Mouse (Mus musculus) large intestine, adult 2 months (tissue): ENCODE results near the gene Usp24. TPM values are rescaled to one million over a fixed set of nuclear protein-coding genes. Genes with fewer than 3 reads are reported as not detected.

Source experiments
- DNase-seq: peaks from one replicate; pipeline ENCODE4 v3.0.0-alpha.2; 2012; ENCODE audit warnings: low read depth, low spot score
- WGBS: fragments of 180-500 bp; shearing (Covaris S2); methylation state at CpG from one replicate; pipeline ENCODE4 v1.1.7; 2018; 5-methylcytosine and 5-hydroxymethylcytosine counted together
- polyA plus RNA-seq: library from polyadenylated mRNA; depleted of rRNA; stranded (reverse); fragments of >200 nt; gene quantifications from 2 replicates; pipeline ENCODE4 v1.2.3, GENCODE M21; 2012

The Usp24 gene
- polyA plus RNA-seq, 1 experiment = 5.6 TPM

DNA sequence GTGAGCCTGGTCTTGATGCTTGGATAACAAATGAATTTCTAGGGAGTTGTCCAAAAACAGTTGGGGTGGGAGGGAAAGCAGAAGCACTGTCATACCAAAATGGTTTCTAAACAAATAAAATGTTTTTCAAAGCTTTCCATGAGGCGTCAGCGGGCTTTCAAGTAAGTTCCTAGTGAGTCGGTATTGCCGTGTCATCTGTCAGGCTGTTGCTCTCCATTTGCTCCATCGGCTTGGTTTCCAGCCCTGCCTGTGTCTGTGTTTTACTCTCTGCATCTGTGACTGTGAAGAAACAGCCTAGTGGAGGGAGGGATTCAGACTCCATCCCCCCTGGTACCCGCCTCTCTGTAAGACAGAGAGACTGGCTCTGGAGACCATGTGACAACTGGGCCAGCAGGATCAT, 103.8 kb downstream of the Usp24 start:
- DNase-seq = no peak
- WGBS = 90% methylated on average over 6 of the region's 6 CpGs

DNA sequence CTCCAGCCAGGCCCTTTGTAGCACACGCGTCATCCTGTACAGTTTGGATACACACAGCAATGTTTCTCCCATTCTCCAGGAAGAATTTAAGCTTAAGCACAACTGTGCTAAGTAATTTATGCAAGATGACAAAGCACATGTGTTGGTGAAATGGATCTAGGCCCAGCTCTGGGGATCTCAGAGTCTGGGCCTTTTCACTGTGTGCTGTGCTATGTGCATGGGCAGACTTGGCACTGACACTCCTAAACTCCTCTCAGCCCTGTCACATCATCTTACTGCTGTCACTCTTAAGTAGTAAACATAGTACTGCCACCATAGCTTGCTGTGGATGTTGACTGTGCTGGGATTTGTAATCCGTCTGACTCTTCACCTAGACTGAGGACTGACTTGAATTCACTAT, 106.6 kb downstream of the Usp24 start:
- DNase-seq = no peak
- 93% methylated on average over 3 of the region's 3 CpGs for WGBS

DNA sequence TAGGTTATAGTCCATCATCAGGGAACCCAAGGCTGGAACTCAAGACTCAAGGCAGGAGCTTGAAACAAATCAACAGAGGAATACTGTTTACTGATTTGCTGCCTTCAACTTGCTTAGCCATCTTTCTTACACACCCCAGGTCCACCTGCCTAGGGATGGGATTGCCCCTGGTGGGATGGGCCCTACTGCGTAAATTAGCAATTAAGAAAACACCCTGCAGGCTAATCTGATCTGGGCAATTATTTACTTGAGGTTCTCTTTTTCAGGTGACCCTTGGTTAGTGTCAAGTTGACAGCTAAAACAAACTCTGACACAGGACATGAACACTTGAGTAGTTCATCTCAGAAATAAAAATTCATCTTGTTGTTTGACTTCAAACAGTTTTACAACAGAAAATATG, 108.5 kb downstream of the Usp24 start:
- 95% methylated on average over 1 of the region's 1 CpGs for WGBS

DNA sequence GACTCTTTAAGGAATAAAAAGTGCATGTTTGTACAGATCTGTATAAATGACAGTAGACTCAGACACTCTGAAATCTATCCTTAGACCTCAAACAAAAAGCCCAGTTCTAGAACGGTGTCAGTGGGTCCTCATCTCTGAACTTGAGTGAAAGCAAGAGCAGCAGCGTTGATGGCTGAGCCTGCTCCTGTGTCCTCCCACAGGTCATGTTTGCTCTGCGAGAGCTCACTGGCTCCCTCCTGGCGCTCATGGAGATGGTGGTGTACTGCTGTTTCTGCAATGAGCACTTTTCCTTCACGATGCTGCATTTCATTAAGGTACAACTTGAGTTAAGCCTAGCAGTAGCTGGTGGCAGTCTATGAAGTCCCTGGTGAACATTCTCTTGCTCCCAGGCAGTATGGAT, 110.3 kb downstream of the Usp24 start:
- no peak for DNase-seq
- 81% methylated on average over 5 of the region's 5 CpGs for WGBS

More for the DNA sequence above, 108.5 kb downstream of the Usp24 start:
- DNase-seq = no peak

DNA sequence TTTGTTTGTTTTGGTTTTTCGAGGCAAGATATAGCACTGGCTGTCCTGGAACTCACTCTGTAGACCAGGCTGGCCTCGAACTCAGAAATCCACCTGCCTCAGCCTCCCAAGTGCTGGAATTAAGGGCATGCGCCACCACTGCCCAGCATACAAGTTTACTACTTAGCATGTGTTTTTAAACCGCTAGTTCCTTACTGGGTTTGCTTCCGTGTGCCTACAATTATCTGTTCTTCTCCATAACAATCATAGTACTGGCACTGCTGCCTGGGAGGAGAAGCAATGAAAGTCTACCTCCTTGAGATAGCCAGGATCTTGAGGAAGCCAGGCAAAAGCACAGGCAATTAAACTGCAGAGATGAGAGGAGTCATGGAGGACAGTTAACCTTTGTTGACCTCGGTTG, 112.6 kb downstream of the Usp24 start:
- DNase-seq = no peak
- WGBS = 91% methylated on average over 6 of the region's 6 CpGs

DNA sequence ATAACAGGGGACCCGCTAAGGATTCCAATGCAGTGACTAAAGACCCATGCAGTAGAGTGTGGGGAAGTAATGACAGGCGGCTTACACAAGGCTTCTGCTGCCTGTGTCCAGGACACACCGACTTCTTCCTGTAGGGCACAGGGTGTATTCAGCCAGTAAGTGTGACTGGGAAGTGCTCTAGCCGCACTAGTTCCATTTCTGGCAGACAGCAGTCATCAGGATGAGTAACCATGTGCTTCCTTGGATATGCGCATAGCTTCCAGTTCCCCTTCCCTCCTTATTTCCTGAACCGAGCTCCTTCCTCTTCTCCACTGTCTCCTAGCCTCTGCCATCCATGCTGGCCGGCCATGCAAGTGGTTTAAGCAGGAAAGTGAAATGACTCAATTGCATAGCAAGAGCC, 113.1 kb downstream of the Usp24 start:
- DNase-seq = no peak

DNA sequence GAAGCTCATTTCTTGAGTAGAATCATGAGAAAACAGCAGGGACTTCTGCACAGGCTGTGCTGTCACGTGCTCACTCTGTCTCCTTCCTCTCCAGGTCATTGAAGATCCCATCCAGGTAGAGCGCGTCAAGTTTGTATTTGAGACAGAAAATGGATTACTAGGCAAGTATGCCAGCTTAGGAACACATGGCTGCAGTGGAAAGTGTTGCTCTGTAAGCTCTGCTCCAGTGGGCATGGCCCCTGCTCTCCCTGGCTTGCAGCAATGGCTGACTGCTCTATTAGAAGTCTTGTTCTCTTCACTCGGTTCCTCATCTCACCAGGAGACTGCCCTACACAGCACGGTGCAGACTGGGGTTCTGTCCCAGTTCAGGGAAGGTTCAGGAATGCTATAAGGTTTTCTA, 114.4 kb downstream of the Usp24 start:
- 95% methylated on average over 5 of the region's 5 CpGs for WGBS
- no peak for DNase-seq

More for the DNA sequence above, 113.1 kb downstream of the Usp24 start:
- WGBS = 89% methylated on average over 7 of the region's 7 CpGs

DNA sequence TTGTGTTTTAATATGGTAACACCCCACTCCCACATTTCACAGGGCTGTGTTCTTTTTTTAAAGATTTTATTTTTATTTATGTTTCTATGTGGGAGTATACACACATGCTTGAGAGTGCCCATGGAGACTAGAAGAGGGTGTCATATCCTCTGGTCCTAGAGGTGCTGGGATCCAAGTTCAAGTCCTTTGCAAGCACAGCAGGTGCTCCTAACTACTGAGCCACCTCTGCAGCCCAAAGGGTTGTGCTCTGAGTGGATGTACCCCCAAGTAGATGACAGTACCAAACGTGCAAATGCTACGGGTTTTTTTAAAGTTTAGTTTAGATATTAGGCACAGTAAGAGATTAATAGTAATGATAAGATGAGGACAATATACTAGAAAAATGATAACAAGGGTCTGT, 119.4 kb downstream of the Usp24 start:
- DNase-seq = no peak
- 91% methylated on average over 2 of the region's 2 CpGs for WGBS

DNA sequence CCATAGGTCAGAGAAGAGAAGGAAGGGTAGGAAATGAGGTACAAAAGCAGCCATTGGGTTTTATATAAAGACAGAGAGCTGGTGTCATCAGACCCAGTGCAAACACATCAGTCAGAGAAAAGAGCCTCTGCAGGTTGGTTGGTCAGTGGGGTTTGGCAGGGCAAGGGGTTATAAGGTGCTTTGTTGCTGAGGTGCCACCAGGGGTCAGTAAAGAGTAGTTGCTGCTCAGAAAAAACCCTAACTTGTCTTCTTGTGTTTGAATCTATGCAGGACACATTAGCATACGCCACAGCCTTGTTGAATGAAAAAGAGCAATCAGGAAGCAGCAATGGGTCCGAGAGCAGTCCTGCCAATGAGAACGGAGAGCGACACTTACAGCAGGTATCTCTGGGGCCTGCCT, 120.5 kb downstream of the Usp24 start:
- WGBS = 64% methylated on average over 4 of the region's 4 CpGs
- DNase-seq = peak; percentile 6

DNA sequence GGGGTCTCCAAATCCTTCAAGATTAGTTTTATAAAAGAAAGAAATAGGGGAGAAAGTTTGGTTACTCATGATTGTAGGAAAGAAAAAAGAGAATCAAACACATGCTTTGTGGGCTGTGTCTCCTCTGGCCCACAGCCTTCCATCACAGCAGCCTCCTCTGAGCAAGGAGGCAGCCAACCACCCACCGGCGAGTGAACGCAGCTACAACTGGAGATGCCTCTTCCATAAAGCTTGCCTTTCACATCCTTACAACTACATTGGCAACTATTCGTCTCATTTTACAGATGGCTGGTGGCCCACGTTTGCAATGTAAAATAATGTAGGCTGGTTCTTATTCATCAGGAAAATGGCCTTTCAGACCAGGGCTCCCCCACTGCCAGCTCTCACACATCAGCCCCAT, 121.2 kb downstream of the Usp24 start:
- DNase-seq = no peak
- WGBS = 93% methylated on average over 5 of the region's 5 CpGs

DNA sequence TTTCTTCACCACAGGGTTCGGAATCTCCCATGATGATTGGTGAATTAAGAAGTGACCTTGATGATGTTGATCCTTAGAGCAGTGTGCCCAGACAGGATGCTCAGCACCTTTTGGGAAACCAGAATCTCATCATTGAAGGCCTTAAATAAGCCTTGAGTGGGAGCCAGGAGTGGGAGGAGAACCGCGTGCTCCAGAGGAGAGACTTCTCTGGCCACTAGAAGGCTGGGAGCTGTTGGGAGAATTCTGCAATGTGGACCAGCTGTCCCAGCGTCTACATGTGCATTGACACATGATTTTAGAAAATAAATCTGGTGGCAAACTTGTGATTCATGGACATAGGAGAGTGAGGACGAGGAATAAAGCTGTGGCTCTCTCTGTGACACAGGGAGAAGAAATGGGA, 122.8 kb downstream of the Usp24 start:
- no peak for DNase-seq
- WGBS = 83% methylated on average over 5 of the region's 5 CpGs

DNA sequence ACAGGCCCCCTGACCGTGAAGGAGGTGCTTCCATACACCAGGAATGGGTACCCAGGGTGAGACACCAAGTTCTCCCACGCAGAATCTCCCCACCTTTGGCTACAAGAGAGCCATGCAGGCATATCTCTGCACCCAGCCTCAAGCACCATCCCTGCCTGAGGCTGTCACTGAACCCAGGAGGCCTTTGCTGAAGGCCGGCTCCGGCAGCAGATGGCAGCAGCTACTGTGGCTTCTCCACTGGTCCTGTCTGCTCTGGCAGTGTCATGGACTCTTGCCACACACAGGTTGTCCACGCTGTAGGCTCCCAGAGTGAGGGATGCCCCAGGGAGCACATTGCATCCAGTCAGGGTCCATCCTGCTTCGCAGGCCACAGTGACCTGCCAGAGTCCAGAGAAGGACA, 127.2 kb downstream of the Usp24 start:
- 80% methylated on average over 6 of the region's 6 CpGs for WGBS
- no peak for DNase-seq

DNA sequence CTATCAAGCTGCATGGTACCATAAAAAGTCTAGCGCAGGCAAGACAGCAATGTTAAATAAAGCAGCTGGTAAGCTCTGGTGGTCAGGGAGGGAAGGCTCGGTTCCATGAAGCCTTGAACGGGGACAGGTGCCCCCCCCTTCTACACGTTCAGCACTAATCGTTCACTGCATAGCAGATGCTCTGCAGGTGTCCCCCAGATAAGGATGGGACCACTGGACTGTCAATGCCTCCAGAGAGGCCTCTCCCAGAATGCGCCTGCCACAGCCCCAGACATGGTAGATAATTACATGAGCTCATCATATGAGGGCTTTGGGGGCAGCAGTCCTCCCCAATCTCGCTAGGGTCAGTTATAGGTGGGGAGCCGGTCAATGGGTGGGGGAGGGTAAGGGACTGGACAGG, 133.3 kb downstream of the Usp24 start:
- DNase-seq = no peak
- WGBS = 88% methylated on average over 8 of the region's 8 CpGs

DNA sequence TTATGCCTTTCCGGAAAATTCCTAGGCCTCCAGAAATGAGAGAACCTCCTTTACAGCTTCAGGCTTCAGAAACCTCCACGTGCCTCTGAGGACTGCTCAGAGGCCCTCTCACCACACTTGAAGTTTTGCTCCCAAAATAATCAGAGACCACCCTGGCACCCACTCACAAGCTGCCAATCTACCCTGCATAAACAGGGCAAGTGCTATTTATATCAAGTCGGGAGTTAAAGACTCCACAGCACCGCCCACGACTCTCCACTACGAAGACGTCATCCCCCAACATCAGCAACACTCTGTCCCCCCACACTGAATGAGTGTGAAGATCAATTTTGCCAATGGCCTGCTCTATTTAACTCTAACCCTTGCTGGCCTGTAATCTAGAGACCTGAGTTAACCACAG, 136.4 kb downstream of the Usp24 start:
- no peak for DNase-seq
- 79% methylated on average over 7 of the region's 7 CpGs for WGBS

DNA sequence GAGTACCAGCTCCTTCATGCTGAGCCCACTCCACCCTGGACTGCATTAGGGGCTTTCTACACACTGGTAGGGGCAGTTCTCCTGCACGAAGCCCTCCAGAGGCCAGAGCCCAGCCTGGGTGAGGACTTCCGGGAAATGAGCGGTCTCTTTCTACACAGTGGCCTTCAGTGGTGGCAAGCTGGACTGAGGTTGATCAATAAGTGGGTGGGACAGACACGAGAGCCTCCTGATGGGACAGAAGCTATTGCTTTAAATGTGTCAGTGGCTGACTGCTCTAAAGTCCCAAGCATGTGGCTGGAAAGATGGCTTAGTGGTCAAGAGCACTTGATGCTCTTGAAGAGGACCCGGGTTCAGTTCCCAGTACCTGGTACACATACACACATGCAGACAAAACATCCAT, 137.1 kb downstream of the Usp24 start:
- no peak for DNase-seq
- 85% methylated on average over 5 of the region's 5 CpGs for WGBS

DNA sequence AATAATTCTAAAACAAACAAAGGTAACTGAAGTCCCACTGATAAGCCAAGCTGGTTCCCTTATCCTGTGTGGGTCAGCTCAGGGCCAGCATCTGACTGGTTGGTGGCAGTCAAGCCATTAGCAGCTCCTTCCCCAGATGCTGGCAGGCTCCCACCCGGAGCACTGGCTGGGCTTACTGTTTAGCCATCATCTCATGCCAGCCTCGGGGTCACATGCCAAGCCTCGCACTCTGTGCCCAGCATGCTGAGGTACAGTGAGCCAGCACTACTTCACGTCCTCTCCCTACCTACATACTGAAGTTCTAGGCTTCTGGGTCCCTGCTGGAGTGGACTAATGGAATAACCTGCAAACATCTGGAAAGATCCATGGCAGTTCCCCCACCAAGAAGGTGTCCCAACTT, 137.5 kb downstream of the Usp24 start:
- DNase-seq = no peak
- WGBS = 82% methylated on average over 4 of the region's 4 CpGs

DNA sequence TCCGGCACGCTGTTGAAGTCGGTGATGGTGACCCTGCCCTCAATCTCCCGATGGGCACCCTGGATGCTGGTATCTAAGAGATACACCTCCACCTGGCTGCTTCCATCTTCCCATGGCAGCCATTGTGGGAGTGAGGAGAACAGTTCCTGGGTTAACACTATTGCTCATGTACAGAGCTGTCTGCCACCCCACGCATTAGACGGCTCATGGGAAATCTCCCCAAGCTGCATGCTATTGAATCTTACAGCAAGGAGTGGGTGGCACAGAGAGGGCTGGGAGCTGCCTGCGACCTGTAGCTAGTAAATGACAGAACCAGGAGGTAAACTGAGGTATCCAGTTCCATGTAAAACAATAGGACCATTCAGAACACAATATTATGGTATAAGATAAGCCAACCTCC, 138.5 kb downstream of the Usp24 start:
- DNase-seq = no peak
- WGBS = 95% methylated on average over 7 of the region's 7 CpGs

DNA sequence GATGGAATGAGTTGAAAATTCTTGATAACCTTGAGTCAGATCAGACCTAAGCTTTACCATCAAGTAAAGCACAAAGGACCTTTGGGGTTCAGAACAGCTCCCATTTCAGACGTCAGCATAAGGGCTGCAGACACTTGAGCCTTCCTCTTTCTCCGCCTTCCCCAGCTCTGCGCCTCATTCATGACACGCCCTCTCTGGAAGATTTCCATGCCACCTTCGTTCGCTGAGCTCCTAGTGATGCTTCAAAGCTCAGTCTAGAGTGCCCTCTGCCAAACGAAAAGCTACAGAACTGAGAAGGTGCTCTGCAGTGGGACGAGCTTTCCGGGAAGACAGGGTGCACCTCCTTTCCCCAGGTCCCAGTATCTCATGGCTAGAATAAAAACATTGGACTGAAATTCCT, 146.0 kb downstream of the Usp24 start:
- WGBS = 39% methylated on average over 9 of the region's 9 CpGs
- no peak for DNase-seq

DNA sequence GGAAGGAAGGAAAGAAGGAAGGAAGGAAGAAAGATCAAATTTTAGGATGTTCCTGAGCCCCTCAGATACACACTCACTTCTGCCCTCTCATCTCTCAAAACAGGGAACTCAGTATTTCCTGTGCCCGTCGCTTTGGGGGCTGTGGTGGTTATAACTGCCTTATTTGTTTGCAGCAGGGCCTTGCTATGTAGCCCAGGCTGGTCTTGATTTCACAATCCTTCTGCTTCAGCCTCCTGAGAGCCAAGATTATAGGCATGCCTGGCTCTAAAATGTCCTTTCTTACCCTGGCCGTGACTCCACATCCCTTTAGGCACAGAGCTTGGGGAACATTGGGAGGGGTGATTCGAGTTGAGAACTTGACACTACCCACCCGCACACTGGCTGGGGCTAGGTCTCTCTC, 146.5 kb downstream of the Usp24 start:
- no peak for DNase-seq
- 42% methylated on average over 5 of the region's 5 CpGs for WGBS

DNA sequence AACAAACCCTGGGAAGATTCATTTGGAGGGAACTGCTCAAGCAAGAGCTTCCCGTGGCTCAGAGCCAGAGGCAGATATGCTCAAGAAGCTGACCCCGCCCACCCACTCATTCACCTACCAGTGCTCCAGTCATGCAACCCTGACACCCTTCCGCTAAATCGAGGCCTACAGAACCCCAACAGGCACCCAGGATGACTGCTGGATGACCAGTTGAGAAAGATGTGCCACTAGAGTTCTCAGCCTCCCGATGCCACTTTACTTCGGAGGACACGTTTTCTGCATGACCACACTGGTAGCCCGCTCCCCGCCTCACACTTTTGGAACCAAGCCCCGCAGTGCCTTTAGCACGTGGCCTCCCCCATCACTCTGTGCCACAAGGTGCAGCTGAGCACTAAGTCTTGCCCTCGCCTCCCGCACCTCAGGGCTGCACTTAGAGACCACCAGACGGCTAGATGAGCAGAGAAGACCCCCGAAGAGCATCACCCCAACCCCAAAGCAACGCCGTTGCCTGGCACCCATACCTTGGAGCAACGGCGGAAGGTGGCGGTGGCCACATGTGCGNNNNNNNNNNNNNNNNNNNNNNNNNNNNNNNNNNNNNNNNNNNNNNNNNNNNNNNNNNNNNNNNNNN, 147.3 kb downstream of the Usp24 start:
- WGBS = 20% methylated on average over 21 of the region's 21 CpGs

DNA sequence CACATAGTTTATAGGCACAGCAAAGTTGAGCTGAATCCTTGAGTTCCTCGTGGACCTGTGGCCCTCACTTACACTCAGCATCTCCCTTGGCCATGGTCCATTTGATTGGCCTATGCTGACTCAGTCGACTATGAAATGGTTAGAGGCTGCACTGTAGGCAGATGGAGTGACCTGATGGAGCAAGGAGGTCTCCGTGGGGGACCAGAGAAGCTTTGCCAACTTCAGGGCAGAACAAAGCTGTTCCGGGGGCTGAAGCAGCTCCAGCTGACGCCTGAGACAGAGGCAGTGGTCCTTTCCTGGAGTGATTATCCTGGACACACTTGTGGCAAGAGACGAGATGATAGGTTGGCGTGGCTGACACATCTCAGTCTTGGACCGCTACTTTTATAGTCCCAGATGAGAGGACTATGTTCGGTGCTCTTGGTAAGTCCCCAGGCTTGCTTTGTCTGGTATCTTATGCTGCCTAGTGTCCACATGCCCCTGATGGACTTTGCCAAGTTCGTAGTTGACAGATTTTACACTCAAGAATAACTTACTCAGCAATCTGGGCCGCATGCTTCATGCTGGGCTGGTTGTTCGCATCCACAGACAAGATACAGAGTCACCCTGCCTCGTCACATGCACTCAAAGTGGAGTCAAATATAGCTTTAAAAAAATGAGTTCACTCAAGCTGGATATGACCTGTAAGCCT, 151.6 kb downstream of the Usp24 start:
- 83% methylated on average over 13 of the region's 13 CpGs for WGBS
- no peak for DNase-seq

More for the DNA sequence above, 147.3 kb downstream of the Usp24 start:
- DNase-seq = no peak

DNA sequence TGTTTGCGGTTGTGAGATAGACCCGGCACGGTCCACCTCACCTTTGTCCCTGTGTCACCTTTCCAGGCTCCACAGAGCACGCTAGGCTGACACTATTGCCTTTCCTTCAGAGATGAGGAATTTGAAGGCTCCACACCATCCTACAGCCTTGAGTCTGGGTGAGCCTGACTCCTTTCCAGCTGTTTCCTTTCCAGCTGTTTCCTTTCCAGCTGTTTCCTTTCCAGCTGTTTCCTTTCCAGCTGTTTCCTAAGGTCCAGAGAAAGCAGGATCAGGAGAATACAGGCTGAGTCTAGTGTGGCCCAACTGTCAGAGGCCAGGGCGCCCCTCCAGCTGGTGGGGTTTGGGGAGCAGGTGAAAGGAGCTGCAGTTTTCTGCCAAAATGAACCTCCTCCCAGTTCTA, 154.9 kb downstream of the Usp24 start:
- 65% methylated on average over 5 of the region's 5 CpGs for WGBS
- DNase-seq = no peak
